ENCODE assay signal across 7 mouse cellular contexts in the genomic region with DNA sequence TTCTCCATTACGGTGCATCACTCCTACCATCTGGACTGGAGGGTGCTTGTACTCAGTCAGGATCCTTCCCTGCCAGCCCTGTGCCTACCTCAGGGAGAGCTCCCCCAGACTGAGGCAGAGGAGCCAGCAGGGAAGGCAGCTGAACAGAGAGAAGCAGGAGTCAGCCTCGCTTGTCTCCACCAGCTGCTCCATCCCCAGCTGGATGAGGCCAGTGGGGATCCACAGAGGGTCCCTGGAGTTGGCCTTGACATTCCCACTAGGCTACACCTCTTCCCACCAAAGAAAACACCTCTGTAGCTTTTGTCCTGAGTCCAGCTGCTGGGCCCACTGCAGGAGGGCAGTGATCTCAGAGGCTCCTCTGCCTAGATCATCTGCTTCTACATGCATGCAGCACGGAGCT. TPM values are rescaled to one million over a fixed set of nuclear protein-coding genes. Genes with fewer than 3 reads are reported as not detected.
DNase-seq lines count a peak whose midpoint lies in the region; ATAC-seq and TF ChIP-seq lines count a peak whose summit lies in the region.

No protein-coding gene starts in this region.

- DNase-seq in liver, adult 2 months (ENCODE audit: extremely low read depth, low read depth, low spot score): no peak
- no peak for DNase-seq in liver
- no peak for DNase-seq in gastrocnemius, postnatal 4 days (ENCODE audit: low spot score in 2 of 2)
- DNase-seq in cerebellum, postnatal 36 days: no peak

- no peak for TF ChIP-seq POLR2A in liver, adult 2 months (IDR thresholded peaks at IDR 0.05; ENCODE audit: extremely low read depth, insufficient read depth, low read length)

- H3K9me3 ChIP-seq in embryonic facial prominence, embryonic 15.5 days (replicated peaks): no peaks in the 10 kb centered on the region
- H3K9me3 ChIP-seq in intestine, postnatal 0 days (ENCODE audit: control insufficient read depth): no peaks in the 10 kb centered on the region
- H3K9me3 ChIP-seq in neural tube, embryonic 15.5 days (replicated peaks): no peaks in the 10 kb centered on the region

- peaks cover 53% of the 10 kb centered on the region for H3K79me2 ChIP-seq in liver, adult 2 months (ENCODE audit: control insufficient read depth, insufficient read depth, low read length)

- TF ChIP-seq CTCF in liver, adult 2 months (IDR thresholded peaks at IDR 0.05; ENCODE audit: low read depth, low read length): no peak
- TF ChIP-seq CTCF in intestine, postnatal 0 days (IDR thresholded peaks at IDR 0.05; ENCODE audit: low read depth): no peak

- ATAC-seq in embryonic facial prominence, embryonic 15.5 days (ENCODE audit: insufficient number of reproducible peaks, low FRiP score, low TSS enrichment, low read depth): no peak
- peak; percentile 11; the same call in 1 of the 2 replicates for ATAC-seq in intestine, postnatal 0 days
- no peak for ATAC-seq in neural tube, embryonic 15.5 days (ENCODE audit: low FRiP score)

- WGBS in liver, adult 2 months: 76% methylated on average over 3 of the region's 3 CpGs
- 82% methylated on average over 3 of the region's 3 CpGs for WGBS in embryonic facial prominence, embryonic 15.5 days
- 87% methylated on average over 3 of the region's 3 CpGs for WGBS in intestine, postnatal 0 days
- WGBS in neural tube, embryonic 15.5 days: 78% methylated on average over 3 of the region's 3 CpGs

- H3K27ac ChIP-seq in liver, adult 2 months (replicated peaks; ENCODE audit: insufficient read depth, low read depth, low read length): peak overlapping the region; percentile 40
- H3K27ac ChIP-seq in embryonic facial prominence, embryonic 15.5 days (replicated peaks): peak overlapping the region; percentile 94; the same call in 1 of the 2 replicates
- peak overlapping the region; percentile 52; the same call in 1 of the 2 replicates for H3K27ac ChIP-seq in intestine, postnatal 0 days (ENCODE audit: low read depth, low read length)
- H3K27ac ChIP-seq in neural tube, embryonic 15.5 days (replicated peaks): peak overlapping the region; percentile 89

- H3K9ac ChIP-seq in liver, adult 2 months (ENCODE audit: low read depth, low read length): peak overlapping the region; percentile 10; the same call in 1 of the 2 replicates
- H3K9ac ChIP-seq in embryonic facial prominence, embryonic 15.5 days: no peak overlapping the region
- no peak overlapping the region for H3K9ac ChIP-seq in intestine, postnatal 0 days (ENCODE audit: low read depth, low read length)
- H3K9ac ChIP-seq in neural tube, embryonic 15.5 days (replicated peaks): no peak overlapping the region

- H3K4me2 ChIP-seq in embryonic facial prominence, embryonic 15.5 days (replicated peaks): no peak overlapping the region
- H3K4me2 ChIP-seq in intestine, postnatal 0 days (replicated peaks; ENCODE audit: low read depth): no peak overlapping the region
- no peak overlapping the region for H3K4me2 ChIP-seq in neural tube, embryonic 15.5 days

- H3K4me3 ChIP-seq in liver, adult 2 months (ENCODE audit: insufficient read depth, low read depth, low read length): no peak overlapping the region
- H3K4me3 ChIP-seq in embryonic facial prominence, embryonic 15.5 days (replicated peaks): no peak overlapping the region
- H3K4me3 ChIP-seq in intestine, postnatal 0 days (ENCODE audit: low read depth, low read length): no peak overlapping the region
- no peak overlapping the region for H3K4me3 ChIP-seq in neural tube, embryonic 15.5 days (replicated peaks)

- no peaks in the 10 kb centered on the region for H3K36me3 ChIP-seq in liver, adult 2 months (ENCODE audit: control insufficient read depth, insufficient read depth, low read length)
- H3K36me3 ChIP-seq in embryonic facial prominence, embryonic 15.5 days: peaks cover 44% of the 10 kb centered on the region
- H3K36me3 ChIP-seq in intestine, postnatal 0 days (ENCODE audit: control insufficient read depth, insufficient read depth): peaks cover 30% of the 10 kb centered on the region
- peaks cover 15% of the 10 kb centered on the region for H3K36me3 ChIP-seq in neural tube, embryonic 15.5 days

- H3K4me1 ChIP-seq in liver, adult 2 months (ENCODE audit: control insufficient read depth, insufficient read depth, low read length): peaks cover 13% of the 10 kb centered on the region
- peaks cover 69% of the 10 kb centered on the region for H3K4me1 ChIP-seq in embryonic facial prominence, embryonic 15.5 days
- H3K4me1 ChIP-seq in intestine, postnatal 0 days (replicated peaks; ENCODE audit: control insufficient read depth, insufficient read depth, low read length): peaks cover 26% of the 10 kb centered on the region
- H3K4me1 ChIP-seq in neural tube, embryonic 15.5 days: peaks cover 63% of the 10 kb centered on the region

- H3K27me3 ChIP-seq in liver, adult 2 months (ENCODE audit: control insufficient read depth, insufficient read depth, low read length): no peaks in the 10 kb centered on the region
- no peaks in the 10 kb centered on the region for H3K27me3 ChIP-seq in embryonic facial prominence, embryonic 15.5 days
- no peaks in the 10 kb centered on the region for H3K27me3 ChIP-seq in intestine, postnatal 0 days (replicated peaks; ENCODE audit: control insufficient read depth, insufficient read depth, low read length)
- no peaks in the 10 kb centered on the region for H3K27me3 ChIP-seq in neural tube, embryonic 15.5 days (replicated peaks)

RNA-seq across cellular contexts. Expression of gene Gnai2, which starts 10.2 kb away (rescaled TPM):
- 31.6 and 44.8 TPM in 2 replicates for total RNA-seq in liver, adult 2 months (2014; rRNA removed)
- 117 and 122 TPM in 2 replicates for polyA plus RNA-seq in liver, adult 2 months (2012; rRNA removed)
- 458 and 459 TPM in 2 replicates for polyA plus RNA-seq in embryonic facial prominence, embryonic 15.5 days (2015; fragmentation: Nextera tagmentation; extraction: Ambion mirVana)
- 245 and 265 TPM in 2 replicates for polyA plus RNA-seq in intestine, postnatal 0 days (2015; fragmentation: Nextera tagmentation; extraction: Ambion mirVana)
- polyA plus RNA-seq in neural tube, embryonic 15.5 days (2015; fragmentation: Nextera tagmentation; extraction: Ambion mirVana): 262 and 325 TPM in 2 replicates
- total RNA-seq in gastrocnemius, postnatal 4 days (2021): 100 to 1,000 TPM; 307 to 340 TPM

RNA-seq across cellular contexts. Expression of gene Sema3b, which starts 15.9 kb away (rescaled TPM):
- 0.13 and 0.37 TPM in 2 replicates for total RNA-seq in liver, adult 2 months (2014; rRNA removed)
- 0.68 and 0.83 TPM in 2 replicates for polyA plus RNA-seq in liver, adult 2 months (2012; rRNA removed)
- polyA plus RNA-seq in embryonic facial prominence, embryonic 15.5 days (2015; fragmentation: Nextera tagmentation; extraction: Ambion mirVana): 21.2 and 22.7 TPM in 2 replicates
- 37.1 and 37.3 TPM in 2 replicates for polyA plus RNA-seq in intestine, postnatal 0 days (2015; fragmentation: Nextera tagmentation; extraction: Ambion mirVana)
- polyA plus RNA-seq in neural tube, embryonic 15.5 days (2015; fragmentation: Nextera tagmentation; extraction: Ambion mirVana): 6.6 and 9.7 TPM in 2 replicates
- total RNA-seq in gastrocnemius, postnatal 4 days (2021): 10 to 100 TPM; 50.9 to 52.0 TPM

RNA-seq across cellular contexts. Expression of gene Ifrd2, which starts 37.5 kb away (rescaled TPM):
- 21.5 and 32.2 TPM in 2 replicates for total RNA-seq in liver, adult 2 months (2014; rRNA removed)
- polyA plus RNA-seq in liver, adult 2 months (2012; rRNA removed): 54.6 and 56.2 TPM in 2 replicates
- 46.8 and 47.1 TPM in 2 replicates for polyA plus RNA-seq in embryonic facial prominence, embryonic 15.5 days (2015; fragmentation: Nextera tagmentation; extraction: Ambion mirVana)
- polyA plus RNA-seq in intestine, postnatal 0 days (2015; fragmentation: Nextera tagmentation; extraction: Ambion mirVana): 36.9 and 38.9 TPM in 2 replicates
- polyA plus RNA-seq in neural tube, embryonic 15.5 days (2015; fragmentation: Nextera tagmentation; extraction: Ambion mirVana): 14.4 and 25.2 TPM in 2 replicates
- total RNA-seq in gastrocnemius, postnatal 4 days (2021): 10 to 100 TPM; 31.8 to 35.2 TPM

RNA-seq across cellular contexts. Expression of gene Hyal3, which starts 44.3 kb away (rescaled TPM):
- 0.13 and 0.18 TPM in 2 replicates for total RNA-seq in liver, adult 2 months (2014; rRNA removed)
- polyA plus RNA-seq in liver, adult 2 months (2012; rRNA removed): 0.29 and 0.54 TPM in 2 replicates
- 2.0 TPM in 2 replicates for polyA plus RNA-seq in embryonic facial prominence, embryonic 15.5 days (2015; fragmentation: Nextera tagmentation; extraction: Ambion mirVana)
- polyA plus RNA-seq in intestine, postnatal 0 days (2015; fragmentation: Nextera tagmentation; extraction: Ambion mirVana): 0.31 and 0.50 TPM in 2 replicates
- polyA plus RNA-seq in neural tube, embryonic 15.5 days (2015; fragmentation: Nextera tagmentation; extraction: Ambion mirVana): 2.0 and 2.2 TPM in 2 replicates
- total RNA-seq in gastrocnemius, postnatal 4 days (2021): under 1 TPM; 0.66 to 0.78 TPM

RNA-seq across cellular contexts. Expression of gene Slc38a3, which starts 44.4 kb away (rescaled TPM):
- 982 and 1,378 TPM in 2 replicates for total RNA-seq in liver, adult 2 months (2014; rRNA removed)
- polyA plus RNA-seq in liver, adult 2 months (2012; rRNA removed): 3,567 and 4,585 TPM in 2 replicates
- polyA plus RNA-seq in embryonic facial prominence, embryonic 15.5 days (2015; fragmentation: Nextera tagmentation; extraction: Ambion mirVana): 3.7 and 4.2 TPM in 2 replicates
- 15.5 and 15.6 TPM in 2 replicates for polyA plus RNA-seq in intestine, postnatal 0 days (2015; fragmentation: Nextera tagmentation; extraction: Ambion mirVana)
- polyA plus RNA-seq in neural tube, embryonic 15.5 days (2015; fragmentation: Nextera tagmentation; extraction: Ambion mirVana): 35.1 and 35.4 TPM in 2 replicates
- 10 to 100 TPM; 10.6 to 11.3 TPM for total RNA-seq in gastrocnemius, postnatal 4 days (2021)

Comparison
In these comparisons a context has a peak if more than half of its experiments do, and no peak if none do; other contexts are left out.
1. H3K27ac ChIP-seq: peak in every context shown above with its lines; median percentile 94 in embryonic facial prominence, embryonic 15.5 days; 89 in neural tube, embryonic 15.5 days; 52 in intestine, postnatal 0 days; 40 in liver, adult 2 months.